Mouse (Mus musculus) telencephalon, adult 2 months (tissue): ENCODE results near the gene Crlf1.

Source experiments
- DNase-seq: peaks from one replicate; pipeline ENCODE4 v3.0.0-alpha.2; 2011; ENCODE audit warnings: low read depth, low spot score

Gene Crlf1

DNA sequence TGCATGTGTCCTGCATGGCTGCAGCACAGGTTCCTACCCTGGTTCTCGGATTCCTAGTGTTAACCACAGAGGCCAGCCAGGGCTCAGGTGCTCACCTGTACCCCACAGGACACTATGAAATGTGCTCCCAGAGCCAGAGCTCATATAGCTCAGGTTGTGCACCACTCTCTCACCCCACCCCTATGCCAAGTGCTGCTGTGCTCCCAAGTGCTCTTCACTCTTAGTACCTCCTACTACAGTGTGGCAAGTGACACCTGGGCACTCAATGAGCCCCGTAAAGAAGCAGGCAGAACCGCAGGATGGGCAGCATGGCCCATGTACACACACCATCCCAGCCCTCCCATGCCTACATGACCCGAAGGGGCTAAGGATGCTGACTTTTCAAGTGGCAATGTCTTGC lies 24.2 kb upstream of the Crlf1 start:
- no peak for DNase-seq

DNA sequence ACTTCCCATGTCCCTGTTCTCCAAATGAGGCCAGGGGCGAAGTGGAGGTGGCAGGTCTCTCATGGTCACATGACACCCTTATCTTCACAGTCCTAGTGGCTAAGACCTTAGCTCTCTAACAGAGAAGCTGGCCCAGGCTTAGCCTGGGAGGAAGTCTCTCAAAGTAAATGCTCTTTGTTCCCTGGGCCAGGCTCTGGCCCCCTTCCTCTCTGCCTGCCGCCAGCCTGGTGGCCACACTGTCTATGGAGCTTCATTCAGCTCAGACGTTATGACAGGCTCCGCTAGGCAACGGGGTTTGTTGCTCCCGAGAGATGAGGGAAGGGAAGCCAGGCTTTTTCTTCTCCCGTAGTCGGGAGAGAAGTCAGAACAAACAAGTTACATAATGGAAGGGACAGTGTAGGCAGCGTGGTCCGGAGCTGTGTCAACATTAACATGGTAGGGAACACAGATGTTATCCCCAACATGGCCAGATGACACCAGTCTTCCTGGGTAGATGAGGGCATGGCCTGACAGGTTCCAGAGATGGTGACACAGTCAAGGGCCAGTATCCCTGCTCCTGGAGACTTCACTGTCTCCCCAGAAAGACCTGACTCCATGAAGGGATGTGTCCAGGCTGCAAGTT lies 23.6 kb upstream of the Crlf1 start:
- DNase-seq = no peak

DNA sequence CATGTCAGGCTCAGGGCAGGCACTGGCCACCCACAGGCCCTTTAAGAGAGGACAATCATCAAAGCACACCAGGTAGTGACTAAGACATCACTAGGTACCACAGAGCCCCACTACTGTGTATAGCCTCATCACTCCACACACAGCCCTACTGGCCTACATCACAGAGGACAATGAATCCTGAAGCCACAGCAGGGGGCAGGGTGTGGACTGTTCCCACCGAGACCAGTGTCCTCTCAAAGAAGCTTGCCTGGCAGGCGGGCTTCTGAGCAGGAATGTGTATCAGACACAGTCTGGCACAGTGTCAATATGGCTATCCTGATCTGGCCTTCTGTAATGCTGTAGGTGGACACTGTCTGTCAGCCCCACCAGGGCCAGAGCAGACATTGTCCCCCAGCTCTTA lies 23.0 kb upstream of the Crlf1 start:
- no peak for DNase-seq

DNA sequence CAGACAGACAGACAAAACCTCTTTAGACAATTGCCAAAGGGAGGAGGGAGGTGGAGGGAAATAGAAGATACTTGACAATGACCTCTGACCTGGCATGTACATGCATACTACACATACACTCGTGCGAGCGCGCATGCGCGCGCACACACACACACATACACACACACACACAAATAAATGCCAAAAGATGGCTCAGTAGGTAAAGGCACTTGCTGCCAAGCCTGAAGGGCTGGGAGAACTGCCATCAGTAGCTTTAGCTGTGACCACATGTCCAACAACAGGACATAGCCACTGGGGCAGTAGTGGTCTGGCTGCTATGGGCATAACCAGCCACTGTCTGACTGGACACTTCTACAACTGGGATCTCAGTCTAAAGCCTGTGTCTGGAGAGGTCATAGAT lies 21.1 kb upstream of the Crlf1 start:
- DNase-seq = no peak

DNA sequence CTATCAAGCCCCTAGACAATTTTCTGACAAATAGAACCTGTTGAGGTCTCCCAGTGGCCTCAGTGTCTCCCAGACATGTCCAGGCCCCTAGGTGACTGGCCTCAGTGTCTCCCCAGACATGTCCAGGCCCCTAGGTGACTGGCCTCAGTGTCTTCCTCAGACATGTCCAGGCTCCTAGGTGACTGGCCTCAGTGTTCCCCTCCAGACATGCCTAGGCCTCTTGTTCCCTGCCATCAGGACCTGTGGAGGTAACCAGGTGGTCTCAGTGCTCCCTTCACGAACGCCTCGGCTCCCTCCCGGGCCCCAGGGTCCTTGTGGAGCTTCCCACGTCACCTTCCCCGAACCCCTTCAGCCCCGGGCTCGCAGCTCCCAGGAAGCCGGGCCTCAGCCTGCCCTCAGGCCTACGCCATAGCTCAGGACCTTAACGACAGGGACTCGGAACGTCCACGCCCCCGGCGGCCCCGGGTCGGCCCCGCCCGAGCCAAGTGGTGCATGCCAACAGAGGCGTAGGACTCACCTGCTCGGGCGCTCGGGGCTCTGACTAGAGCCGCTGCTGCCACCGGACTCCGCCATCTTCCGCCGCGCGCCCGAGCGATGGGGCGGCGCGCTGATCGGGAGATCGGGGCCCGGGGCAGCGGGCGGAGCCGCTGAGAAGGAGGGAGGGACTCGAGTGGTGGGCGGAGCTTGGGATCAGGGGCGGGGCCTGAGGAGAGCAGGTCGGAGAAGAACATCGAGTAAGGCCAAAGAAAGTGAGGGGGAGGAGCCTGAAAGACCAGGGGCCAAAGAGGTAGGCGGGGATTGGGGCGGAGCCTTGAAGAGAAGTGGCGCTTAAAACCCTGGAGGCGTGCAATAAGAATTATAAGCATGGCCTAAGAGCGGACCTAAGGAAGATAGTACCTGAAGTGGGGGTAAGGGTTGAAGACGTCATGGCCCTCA lies 16.4 kb upstream of the Crlf1 start, which contains the start of gene Klhl26:
TSS of gene Klhl26 (minus strand) at position 636 of the 936 bp plus-strand sequence.
- DNase-seq = peak; percentile 89

DNA sequence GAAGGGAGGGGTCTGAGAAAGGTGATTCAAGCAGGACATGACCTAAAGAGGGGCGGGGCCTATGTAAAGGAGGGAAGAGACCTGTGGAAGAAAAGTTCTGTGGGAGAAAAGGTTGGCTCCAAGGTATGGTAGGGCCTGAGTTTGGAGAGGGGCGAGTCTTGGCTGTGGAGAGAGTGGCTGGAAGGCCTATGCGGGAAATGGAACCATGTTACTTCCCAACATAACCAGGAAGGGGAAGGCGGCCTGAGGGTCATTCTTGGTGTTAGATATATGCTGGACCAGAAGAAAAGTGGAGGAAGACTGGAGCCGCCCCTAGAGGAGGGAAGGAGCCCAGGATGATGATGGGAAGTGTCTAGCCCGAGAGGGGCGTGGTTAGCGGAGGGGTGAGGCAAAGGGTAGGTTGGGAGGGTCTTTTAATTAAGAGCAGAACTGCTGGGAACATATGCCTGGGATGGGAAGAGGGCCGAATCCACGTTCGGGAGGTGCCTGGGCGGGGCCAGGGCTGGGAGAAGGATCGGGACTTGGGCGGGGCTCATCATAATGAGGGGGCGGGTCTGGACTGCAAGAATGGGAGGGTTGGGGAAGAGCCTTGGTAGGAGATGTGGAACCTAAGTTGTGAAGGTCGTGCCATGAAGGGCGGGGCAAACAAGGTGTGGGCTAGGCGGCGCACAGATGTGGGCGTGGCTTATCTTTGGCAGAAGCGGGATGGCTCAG lies 15.5 kb upstream of the Crlf1 start:
- no peak for DNase-seq

DNA sequence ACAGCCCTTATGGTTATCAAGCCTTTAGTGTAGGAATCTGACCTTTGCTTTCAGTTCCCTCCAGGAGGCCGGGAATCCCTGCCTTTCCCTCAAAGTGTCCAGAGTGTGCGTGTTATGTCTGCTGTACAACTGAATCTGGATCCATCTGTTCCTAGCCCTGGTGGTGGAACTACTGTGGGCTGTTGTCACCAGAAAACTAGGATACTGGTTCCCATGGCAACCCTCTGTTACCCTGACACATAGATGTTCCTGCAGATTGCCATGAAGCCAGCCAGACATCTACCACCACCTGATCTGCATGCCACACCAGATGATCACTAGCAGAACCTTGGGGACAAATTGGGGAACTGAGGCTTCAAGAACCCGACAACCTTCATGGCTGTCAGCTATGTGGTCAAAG lies 11.1 kb upstream of the Crlf1 start:
- peak; percentile 89 for DNase-seq

DNA sequence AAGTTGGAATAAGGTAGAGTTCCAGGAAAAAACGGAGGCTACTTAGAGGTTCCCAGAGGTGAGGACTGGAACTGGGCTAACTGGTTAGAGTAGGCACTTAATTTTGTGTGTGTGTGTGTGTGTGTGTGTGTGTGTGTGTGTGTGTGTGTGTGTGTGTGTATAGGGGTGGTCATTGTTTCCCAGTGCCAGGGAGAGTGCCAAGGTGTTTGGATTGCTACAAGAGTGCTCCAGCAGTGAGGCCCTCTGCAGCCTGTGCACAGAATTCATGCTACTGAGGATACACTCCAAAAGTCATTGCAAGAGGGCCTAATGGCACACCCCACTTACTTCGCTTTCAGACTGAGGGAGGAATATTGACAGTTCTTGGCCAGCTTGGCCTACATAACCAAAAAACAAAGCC lies 10.0 kb upstream of the Crlf1 start:
- no peak for DNase-seq

DNA sequence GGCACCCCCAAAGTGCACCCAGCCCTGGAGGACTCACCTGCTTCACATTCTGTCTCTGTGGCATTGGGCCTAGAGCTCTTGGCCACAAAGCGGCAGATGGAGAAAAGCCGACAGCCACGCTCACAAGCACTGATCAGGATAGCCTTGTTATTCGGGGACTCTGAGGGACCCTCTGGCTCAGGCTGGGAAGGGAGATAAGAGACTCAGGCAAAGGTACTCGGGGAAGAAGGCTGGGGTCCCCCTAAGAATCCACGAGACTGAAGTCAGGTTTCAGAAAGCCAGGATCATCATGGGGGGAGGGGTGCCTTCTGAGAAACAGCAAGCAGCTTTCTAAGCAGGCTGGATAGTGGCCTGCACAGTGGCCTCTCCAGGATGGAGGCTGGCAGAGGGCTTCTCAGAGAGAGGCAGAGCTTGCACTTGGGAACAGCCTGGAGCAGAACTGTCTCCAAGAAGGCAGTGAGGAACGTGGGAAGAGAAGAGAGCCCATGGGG lies 6.7 kb upstream of the Crlf1 start:
- no peak for DNase-seq

DNA sequence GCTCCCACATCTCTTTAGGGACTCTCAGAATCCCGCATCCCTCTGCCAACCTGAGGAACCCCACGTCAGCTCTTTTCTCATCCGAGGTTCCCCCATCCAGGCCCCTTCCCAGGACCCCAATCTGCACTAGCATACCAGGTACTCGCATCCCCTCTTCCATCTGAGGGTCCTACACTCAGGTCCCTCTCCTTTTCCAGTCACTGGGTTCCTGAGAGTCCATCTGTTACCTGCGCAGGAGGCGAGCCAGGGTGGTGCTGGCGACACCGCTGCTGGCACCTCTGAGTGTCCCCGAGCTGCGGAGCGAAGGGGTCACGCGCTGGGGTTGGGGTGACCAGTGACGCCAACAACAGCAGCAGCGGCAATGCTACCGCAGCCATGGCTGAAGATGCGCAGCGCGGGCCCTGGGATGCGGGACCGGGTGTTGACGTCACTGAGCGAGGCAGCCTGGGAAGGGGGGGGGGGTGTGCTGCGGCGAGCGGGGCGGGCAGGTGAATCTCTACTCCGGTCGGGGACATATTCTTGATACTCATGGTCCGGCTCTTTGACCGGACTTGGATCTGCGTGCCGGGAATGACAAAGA lies 5.9 kb upstream of the Crlf1 start, which contains the start of gene Tmem59l:
TSS of gene Tmem59l (minus strand) at position 418 of the 580 bp plus-strand sequence.
- no peak for DNase-seq

DNA sequence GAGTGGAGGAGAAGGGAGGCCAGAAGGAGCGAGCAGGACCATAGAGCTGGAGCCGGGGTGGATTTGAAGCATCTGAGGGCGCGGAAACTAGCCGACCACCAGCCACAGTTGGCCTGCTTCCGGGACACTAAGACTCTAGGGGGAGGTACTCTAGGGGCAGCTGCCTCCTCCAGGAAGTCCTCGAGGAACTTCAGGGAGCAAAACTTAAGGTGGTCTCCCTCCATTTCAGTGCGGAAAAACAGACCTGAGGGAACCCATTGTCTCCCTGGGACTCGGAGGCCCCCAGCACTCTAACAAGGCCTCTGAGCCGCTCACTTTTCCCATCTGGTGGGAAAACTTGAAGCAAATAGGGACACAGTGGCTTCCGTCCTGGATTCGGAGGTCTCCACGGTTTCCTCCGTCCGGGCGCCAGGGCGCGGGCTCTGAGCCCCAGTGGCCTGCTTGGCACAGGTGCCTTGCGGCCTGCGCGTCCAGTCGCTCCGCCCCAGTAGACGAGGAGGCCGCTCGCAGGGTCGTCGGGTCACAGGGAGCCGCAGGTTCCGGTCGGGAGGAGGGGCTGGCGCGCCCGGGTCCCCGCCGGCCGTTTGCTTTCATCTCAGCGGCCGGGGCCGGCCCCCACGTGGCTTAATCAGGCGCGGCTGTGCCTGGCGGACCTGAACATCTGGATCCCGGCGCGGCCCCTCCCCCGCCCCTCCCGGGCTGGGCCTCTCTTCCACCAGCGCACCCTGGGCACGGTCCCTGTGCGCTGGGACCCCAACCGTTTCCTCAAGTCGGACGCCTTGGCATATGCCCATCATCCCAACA lies 4.8 kb upstream of the Crlf1 start:
- no peak for DNase-seq

DNA sequence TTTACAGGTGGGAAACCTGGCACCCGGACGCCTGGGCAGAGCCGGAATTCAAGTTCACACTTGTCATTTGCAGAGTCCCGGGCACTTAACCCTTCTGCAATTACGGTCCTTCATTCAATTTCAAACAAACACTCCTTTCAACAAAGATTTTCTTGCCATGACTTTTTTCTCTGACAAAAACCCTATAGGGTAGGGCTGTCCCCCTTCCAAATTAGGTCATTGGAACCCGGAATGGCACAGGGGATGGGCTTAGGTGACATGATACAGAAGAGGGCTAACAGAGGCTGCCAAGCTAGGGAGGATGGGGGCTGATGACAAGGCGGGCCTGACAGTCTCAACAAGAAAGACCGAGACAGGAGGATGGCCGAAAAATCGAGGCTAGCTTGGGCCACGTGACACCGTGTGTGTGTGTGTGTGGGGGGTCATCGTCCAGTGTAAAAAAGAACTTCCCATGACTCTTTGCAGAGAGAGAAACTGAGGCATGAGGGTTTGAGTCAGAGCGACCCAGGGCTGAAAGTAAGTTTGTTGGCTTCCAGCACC lies 4.0 kb upstream of the Crlf1 start:
- no peak for DNase-seq

DNA sequence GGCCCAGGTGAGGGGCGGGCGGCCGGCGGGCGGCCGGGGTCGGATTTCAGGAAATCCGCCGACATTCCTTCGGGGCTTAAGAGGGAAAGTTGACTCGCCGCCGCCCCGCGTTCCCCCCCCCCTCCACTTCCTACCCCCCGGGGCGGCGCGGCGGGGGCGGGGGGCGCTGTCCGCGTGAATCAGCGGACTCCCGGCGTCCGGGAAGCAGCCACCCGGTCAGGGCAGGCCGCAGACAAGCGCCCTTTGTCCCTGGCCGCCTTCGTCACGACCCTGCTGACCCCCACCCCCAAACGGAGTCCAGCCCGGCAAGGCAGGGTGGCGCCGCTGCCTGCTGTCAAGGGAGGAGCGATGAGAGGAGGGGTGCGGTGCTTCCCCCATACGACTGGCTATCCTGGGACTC lies 3.4 kb upstream of the Crlf1 start:
- no peak for DNase-seq

DNA sequence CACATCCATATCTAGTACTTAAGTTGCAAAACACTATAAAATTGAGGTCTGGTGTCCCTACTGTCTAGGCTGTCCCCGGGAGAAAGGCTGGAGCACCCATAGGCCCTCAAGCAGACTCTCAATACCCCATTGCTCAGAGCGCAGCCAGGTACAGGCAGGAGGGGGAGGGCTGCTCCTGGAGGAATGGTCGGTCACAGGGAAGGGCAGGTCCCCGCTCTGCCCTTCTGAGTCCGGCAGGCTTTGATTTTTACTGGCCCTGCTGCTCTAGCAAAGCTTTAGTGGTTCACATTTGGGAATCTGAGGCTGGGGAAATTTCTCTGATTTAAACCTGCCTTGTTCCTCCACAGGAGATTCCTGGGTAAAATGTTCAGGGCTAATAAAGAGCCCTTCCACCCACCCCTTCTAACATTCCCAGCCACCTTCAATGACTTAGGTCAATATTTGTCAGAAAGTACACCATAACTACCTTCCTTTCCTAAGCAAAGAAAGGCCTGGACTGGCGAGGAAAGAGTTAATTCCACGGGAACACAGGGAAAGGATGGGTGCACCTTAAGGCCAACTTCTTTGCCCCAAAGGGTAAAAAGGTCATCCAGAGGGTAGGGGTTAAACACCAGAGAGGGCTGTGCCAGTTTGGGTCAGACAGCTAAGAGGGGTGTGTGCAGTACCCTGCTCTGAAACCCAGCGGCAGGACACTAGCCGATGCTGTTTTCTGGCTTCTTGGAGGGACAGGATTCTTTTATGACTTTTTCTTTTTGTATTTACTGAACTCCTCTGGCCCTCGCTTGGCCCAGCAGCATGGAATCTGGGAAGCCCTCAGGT lies 2.7 kb upstream of the Crlf1 start:
- DNase-seq = no peak

DNA sequence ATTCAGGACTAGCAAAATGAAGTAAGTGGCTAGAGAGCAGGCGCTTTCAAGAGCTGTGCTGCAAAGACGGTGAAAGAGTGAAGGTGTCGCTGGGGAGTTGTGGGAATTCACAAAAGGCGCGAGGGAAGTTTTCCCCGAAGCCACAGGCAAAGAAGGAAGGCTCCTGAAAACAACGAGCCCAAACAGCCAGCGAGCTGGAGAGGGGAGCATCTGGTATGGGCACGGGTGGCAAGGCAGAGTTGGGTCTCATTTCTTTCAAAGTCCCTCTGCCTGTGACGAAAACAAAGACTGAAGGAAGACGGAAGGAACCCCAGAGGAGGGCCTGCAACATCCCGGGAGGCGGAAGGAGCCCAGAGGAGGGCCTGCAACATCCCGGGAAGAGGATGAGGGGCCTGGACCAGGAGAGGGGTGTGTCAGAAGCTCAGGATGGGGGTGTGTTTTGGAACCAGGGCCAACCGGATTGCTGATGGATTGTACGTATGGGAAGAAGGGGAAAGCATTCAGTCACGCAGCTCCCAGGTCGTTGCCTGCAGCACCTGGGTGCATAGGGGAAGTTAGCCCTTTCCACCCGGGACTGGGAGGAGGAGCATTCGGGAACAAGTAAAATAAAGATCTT lies 2.0 kb upstream of the Crlf1 start:
- no peak for DNase-seq

DNA sequence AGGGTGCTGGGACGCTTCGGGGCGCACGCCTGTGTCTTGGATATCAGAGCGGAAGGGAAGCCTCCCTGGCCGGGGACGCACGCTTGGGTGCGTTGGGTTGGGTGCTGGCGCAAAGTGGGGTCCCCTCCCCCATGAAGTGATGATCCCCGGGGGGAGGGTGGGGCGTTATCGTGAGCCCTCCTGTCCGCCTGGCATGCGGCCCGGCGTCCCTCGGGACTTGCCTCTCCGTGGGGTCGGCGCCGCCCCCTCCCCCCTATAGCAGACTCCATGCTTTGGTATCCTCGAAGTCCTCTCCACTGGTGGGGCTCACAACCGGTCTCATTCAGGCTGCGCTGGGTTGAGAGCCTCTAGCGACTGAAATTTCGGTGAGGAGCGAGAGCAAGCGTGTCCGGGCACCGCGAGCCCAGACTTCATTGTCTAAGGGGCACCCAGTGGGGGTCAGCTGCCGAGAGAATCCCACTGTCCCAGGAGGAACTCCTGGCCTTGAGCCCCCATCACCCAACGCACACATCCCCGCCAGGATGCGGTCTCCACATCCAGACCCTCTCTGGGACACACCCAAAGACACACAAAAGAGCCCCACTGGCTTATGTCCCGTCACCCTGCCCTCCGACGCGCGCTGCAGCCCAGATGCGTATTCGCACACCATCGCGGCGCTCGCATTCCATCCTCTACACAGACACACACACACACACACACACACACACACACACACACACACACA lies 896 bp downstream of the Crlf1 start:
- DNase-seq = no peak

DNA sequence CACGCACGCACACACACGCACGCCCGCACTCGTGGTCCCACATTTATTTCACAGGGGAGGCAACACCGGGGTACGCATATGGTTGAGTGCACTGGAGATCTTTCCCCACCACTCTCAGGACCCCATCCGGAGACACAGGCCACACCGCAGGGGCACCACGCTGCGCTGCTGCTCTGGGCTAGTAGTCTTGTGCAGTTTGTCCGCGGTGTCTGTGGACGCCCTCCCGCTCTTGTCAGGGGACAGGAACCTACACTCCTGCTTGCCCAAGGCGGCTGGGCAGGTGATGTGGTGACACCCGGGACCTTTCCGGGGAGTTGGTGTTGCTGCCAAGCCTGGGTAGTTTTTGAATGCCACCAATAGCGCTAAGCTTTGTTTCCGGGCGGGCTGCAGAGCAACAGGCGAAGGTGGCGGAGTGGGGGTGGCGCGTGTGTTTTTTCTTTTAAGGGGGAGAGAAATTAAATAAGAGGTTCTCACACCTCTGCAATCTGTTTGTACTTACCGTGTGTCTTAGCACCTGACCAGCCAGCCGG lies 1.5 kb downstream of the Crlf1 start:
- DNase-seq = no peak

DNA sequence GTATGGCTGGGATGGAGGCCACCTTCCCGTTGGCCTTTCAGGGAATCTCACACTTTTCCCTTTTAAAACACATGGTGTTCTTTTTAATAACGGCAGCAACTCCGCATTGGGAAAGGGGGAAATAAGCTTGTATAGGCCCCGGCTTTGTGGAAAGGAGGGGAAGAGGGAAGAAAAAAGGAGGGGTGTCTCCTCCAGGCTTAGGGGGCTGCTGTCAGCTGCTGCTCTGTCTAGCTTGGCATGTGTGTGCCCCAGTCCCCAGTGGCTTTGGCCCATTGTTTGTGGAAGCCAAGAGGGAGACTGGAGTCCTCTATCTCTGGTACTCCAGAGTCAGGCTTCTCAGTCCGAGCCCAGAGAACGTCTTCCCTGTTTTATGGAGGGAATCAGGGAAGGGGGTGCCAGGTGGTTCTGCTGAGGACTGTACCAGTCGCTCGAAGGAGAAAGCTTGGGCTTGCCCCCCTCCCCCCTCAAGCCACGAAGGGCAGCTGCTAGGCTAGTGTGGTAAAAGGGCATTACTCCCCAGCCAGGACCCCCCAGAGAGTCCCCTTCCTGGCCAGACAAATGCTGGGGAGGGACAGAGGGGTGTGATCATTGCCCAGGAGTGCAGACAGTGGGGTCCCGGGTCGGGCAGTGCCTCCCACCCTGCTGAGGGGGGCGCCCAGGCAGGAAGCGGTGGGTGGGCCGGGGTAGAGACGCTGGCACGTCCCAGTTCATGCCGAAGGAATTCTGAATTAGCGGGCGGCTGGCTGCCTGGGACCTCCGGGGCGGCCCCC lies 2.2 kb downstream of the Crlf1 start:
- DNase-seq = no peak
